Mouse (Mus musculus): ENCODE data around the gene Pygb.

DNA sequence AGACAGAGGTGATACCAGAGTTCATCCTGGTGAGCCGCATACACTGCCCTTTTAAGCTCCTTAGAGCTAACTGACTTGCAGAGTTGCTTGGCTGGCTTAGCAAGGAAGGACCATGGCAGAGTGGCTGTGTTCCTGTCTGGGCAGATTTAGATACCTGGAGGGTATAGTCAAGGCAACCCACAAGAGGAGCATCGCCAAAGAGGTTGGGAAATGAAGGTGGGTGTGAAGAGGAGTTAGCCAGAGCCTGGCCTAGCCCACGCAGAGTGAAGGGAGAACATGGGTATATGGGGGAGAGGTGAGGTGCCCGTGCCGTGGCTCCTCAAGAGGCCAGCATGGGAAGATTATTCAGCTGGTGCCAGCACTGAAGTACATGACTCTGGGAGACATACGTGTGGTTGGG is 26.3 kb downstream of the Pygb start:
- no peak for TF ChIP-seq EP300 (optimal IDR thresholded peaks at IDR 0.05)
- no peak for TF ChIP-seq CTCF (IDR thresholded peaks at IDR 0.05; ENCODE audit: low read depth)

All from stomach, postnatal 0 days (tissue).